Mouse (Mus musculus) B cell, adult 62 days (primary cell): Measurements from ENCODE around the gene Itm2c. TPM values are rescaled to one million over a fixed set of nuclear protein-coding genes. Genes with fewer than 3 reads are reported as not detected.

Source experiments
- total RNA-seq: library from RNA; stranded (reverse); gene quantifications from 4 replicates; pipeline ENCODE4 v1.2.4, GENCODE M21; 2023

The Itm2c gene
- 18.0 to 23.6 TPM (median 20.4 TPM) in 4 replicates for total RNA-seq

DNA sequence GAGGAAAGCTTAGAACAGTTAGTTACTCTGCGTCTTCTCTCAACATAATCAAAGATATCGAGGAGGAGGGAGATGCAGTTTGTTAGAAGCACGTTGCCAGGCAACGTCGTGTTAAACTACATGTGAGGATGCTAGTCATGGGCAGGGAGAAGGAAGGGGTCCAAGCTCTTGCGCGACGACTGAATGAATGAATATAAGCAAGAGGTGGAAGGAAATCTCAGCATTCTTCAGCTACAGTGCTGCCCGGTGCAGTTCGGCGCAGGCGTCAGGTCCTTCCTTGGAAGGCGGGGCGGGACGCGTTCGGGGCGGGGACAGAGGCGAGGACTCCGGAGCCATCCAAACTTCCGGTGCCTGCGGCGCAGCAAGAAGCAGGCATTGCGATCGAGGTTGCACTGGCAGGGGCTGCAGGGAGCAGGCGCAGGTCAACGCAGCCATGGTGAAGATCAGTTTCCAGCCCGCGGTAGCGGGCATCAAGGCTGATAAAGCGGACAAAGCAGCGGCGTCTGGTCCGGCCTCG is at the start of gene Itm2c:
Itm2c (plus strand) TSS at position 51 of the 517 bp plus-strand sequence.

DNA sequence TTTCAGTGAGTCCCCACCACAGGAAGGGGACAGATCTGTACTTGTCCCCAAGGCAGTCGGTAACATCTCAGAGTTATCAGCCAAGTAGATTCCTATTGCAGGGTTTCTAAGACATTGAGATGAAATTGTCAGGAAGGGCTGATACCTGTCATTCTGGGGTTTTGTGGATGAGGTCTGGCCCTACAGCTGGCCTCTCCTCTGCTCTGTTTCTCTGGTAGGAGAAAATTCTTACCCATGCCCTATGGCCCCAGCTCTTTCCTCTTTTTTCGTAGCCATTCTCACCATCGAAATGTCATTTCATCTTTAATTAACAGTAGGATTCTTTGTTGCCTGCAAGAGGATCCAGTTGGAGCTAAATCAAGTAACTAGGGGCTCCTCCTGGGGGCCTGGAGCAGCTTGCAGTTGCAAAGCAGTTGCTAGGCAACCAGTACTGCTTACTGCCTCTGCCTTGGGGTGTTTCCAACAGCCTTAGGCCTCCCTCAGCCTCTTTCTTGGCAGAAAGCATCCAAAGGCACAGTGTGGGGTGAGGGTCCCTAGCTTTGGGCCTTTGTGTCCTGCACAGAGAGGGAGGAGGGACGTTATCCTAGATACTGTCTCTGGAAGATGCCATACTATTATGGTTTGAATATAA is 34.1 kb downstream of the Itm2c start, which contains the start of gene 4933407L21Rik:
4933407L21Rik (plus strand) TSS at position 427 of the 631 bp plus-strand sequence.

Other genes starting within 250 kb of the Itm2c start
- gene Sp100, start 244.3 kb upstream of the Itm2c start, total RNA-seq = 450 to 479 TPM (median 467 TPM) in 4 replicates
- 136 to 165 TPM (median 156 TPM) in 4 replicates for gene A630001G21Rik, start 115.6 kb upstream of the Itm2c start, total RNA-seq
- gene Cab39, start 100.8 kb upstream of the Itm2c start, total RNA-seq = 104 to 119 TPM (median 114 TPM) in 4 replicates
- 0.50 to 1.2 TPM (median 0.86 TPM) in 3 of 4 replicates, not detected in the other for gene 4933407L21Rik, start 34.2 kb downstream of the Itm2c start, total RNA-seq
- gene Gpr55, start 66.7 kb downstream of the Itm2c start, total RNA-seq = 2.0 to 2.7 TPM (median 2.5 TPM) in 4 replicates
- gene Spata3, start 122.5 kb downstream of the Itm2c start, total RNA-seq = not detected in 4 replicates
- 0.27 to 0.33 TPM in 2 of 4 replicates, not detected in the others for gene 2810459M11Rik, start 151.6 kb downstream of the Itm2c start, total RNA-seq
- 53.8 to 58.4 TPM (median 57.8 TPM) in 4 replicates for gene Psmd1, start 170.1 kb downstream of the Itm2c start, total RNA-seq
- not detected in 4 replicates for gene Htr2b, start 217.7 kb downstream of the Itm2c start, total RNA-seq
- gene Gm21972, start 239.4 kb downstream of the Itm2c start, total RNA-seq = 1.9 to 2.3 TPM (median 2.0 TPM) in 3 of 4 replicates, not detected in the other